ENCODE assay signal across 11 mouse cellular contexts in the genomic region with DNA sequence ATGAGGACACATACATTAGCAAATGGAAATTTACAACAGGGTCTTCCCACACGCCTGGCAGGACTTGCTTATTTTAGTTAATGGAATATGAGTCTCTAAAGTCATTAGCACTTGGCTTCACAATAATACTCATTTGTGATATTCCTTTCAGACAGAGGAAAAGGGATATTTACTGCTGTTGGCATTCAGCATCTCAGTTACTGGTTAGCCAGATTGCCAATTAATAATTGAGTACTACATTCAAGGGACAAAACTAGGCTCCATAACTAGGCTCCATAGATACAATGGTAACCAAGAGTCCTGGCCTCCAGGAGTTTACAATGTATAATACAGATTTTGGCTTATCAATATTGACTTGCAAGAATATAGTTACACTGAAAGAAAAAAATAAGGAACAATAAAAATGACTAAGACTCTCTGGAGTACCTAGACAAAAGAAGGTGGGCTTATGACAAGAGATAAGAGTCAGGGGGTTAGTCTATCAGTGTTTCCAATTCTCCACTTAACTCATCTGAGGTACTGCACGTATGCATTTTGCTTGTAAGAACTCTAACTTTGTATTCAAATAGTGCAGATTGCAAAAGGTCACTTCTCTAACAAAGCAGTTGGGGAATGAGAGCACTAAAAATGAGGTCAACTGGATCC. TPM values are rescaled to one million over a fixed set of nuclear protein-coding genes. Genes with fewer than 3 reads are reported as not detected.
DNase-seq lines count a peak whose midpoint lies in the region; ATAC-seq and TF ChIP-seq lines count a peak whose summit lies in the region.
"Had no signal": no experiment of that assay in that cellular context is flagged by ENCODE, and none has a peak within 500 bp of the region (broad histone marks: within the 10 kb centered on the region; RNA-seq: fewer than 3 reads in every experiment).

No protein-coding gene starts in this region.

- no peak for TF ChIP-seq POLR2A in kidney, adult 2 months (IDR thresholded peaks at IDR 0.05; ENCODE audit: low read depth, low read length)
- TF ChIP-seq POLR2A in cortical plate, adult 2 months (IDR thresholded peaks at IDR 0.05; ENCODE audit: extremely low read depth, insufficient read depth, low read length): no peak

- H3K4me1 ChIP-seq in kidney, adult 2 months (ENCODE audit: control insufficient read depth, insufficient read depth, low read length): peaks cover 24% of the 10 kb centered on the region
- peaks cover 8% of the 10 kb centered on the region for H3K4me1 ChIP-seq in cortical plate, adult 2 months (ENCODE audit: control insufficient read depth, insufficient read depth, low read length)
- H3K4me1 ChIP-seq in hindbrain, embryonic 12.5 days: peaks cover 49% of the 10 kb centered on the region
- peaks cover 17% of the 10 kb centered on the region for H3K4me1 ChIP-seq in midbrain, embryonic 11.5 days (ENCODE audit: control insufficient read depth, insufficient read depth, low read length)

- DNase-seq in kidney, adult 2 months: peak; percentile 62
- no peak for DNase-seq in kidney, postnatal 36 days
- DNase-seq in midbrain, embryonic 11.5 days (ENCODE audit: low spot score, missing footprints): no peak
- DNase-seq in right cerebral cortex, adult 18-20 months: no peak
- DNase-seq in B cell, adult 2 months: no peak
- no peak for DNase-seq in embryo, embryonic 11 days
- DNase-seq: cerebellum, adult 11 months had no signal

- H3K27me3 ChIP-seq in kidney, adult 2 months (replicated peaks; ENCODE audit: control insufficient read depth, insufficient read depth, low read length): no peaks in the 10 kb centered on the region
- no peaks in the 10 kb centered on the region for H3K27me3 ChIP-seq in hindbrain, embryonic 12.5 days
- H3K27me3 ChIP-seq in midbrain, embryonic 11.5 days (ENCODE audit: control insufficient read depth, insufficient read depth, low read length): no peaks in the 10 kb centered on the region

- no peak overlapping the region for H3K27ac ChIP-seq in kidney, adult 2 months (ENCODE audit: insufficient read depth, low read depth, low read length)
- no peak overlapping the region for H3K27ac ChIP-seq in cortical plate, adult 2 months (ENCODE audit: insufficient read depth, low read length)
- no peak overlapping the region for H3K27ac ChIP-seq in hindbrain, embryonic 12.5 days
- no peak overlapping the region for H3K27ac ChIP-seq in midbrain, embryonic 11.5 days (ENCODE audit: low read depth, low read length)

- TF ChIP-seq CTCF in kidney, adult 2 months (conservative IDR thresholded peaks at IDR 0.05; ENCODE audit: insufficient read depth, insufficient read length, low read depth, low read length): no peak
- no peak for TF ChIP-seq CTCF in cortical plate, adult 2 months (IDR thresholded peaks at IDR 0.05; ENCODE audit: extremely low read depth, insufficient read depth, low read length)

- WGBS in kidney, adult 2 months: 34% methylated on average over 2 of the region's 2 CpGs
- 62% methylated on average over 2 of the region's 2 CpGs for WGBS in hindbrain, embryonic 12.5 days
- WGBS in midbrain, embryonic 11.5 days: 79% methylated on average over 2 of the region's 2 CpGs

- H3K9ac ChIP-seq in hindbrain, embryonic 12.5 days: peak overlapping the region; percentile 97; the same call in 1 of the 2 replicates
- H3K9ac ChIP-seq in midbrain, embryonic 11.5 days (ENCODE audit: low read length): peak overlapping the region; percentile 98; the same call in 1 of the 2 replicates

- peak overlapping the region; percentile 80 for H3K4me2 ChIP-seq in hindbrain, embryonic 12.5 days (replicated peaks)
- peak overlapping the region; percentile 86 for H3K4me2 ChIP-seq in midbrain, embryonic 11.5 days

- H3K9me3 ChIP-seq in hindbrain, embryonic 12.5 days (replicated peaks): no peaks in the 10 kb centered on the region
- no peaks in the 10 kb centered on the region for H3K9me3 ChIP-seq in midbrain, embryonic 11.5 days (ENCODE audit: control insufficient read depth, low read length)
- H3K9me3 ChIP-seq: G1E had no signal

- no peaks in the 10 kb centered on the region for H3K36me3 ChIP-seq in kidney, adult 2 months (ENCODE audit: control insufficient read depth, insufficient read depth, low read length)
- H3K36me3 ChIP-seq in hindbrain, embryonic 12.5 days: no peaks in the 10 kb centered on the region
- no peaks in the 10 kb centered on the region for H3K36me3 ChIP-seq in midbrain, embryonic 11.5 days (ENCODE audit: control insufficient read depth, insufficient read depth, low read length)

- no peak overlapping the region for H3K4me3 ChIP-seq in kidney, adult 2 months (ENCODE audit: insufficient read depth, low read depth, low read length)
- peak overlapping the region; percentile 65 for H3K4me3 ChIP-seq in cortical plate, adult 2 months (ENCODE audit: insufficient read depth, low read length)
- H3K4me3 ChIP-seq in hindbrain, embryonic 12.5 days: peak overlapping the region; percentile 82
- H3K4me3 ChIP-seq in midbrain, embryonic 11.5 days (ENCODE audit: low read depth, low read length): peak overlapping the region; percentile 92

- ATAC-seq in hindbrain, embryonic 12.5 days (ENCODE audit: low FRiP score): no peak
- ATAC-seq in midbrain, embryonic 11.5 days (ENCODE audit: low FRiP score): no peak
- ATAC-seq: inflammation-experienced regulatory T-cells, adult 6 months had no signal

RNA-seq across cellular contexts. Expression of gene Ahcyl1, which starts 2.0 kb away (rescaled TPM):
- 88.6 and 101 TPM in 2 replicates for polyA plus RNA-seq in kidney, adult 2 months (2012; rRNA removed)
- polyA plus RNA-seq in cortical plate, adult 2 months (2012; rRNA removed): 344 and 347 TPM in 2 replicates
- polyA plus RNA-seq in hindbrain, embryonic 12.5 days (2016; fragmentation: Nextera tagmentation; extraction: Ambion mirVana): 133 TPM in 2 replicates
- 127 and 132 TPM in 2 replicates for polyA plus RNA-seq in midbrain, embryonic 11.5 days (2014; fragmentation: Nextera tagmentation; extraction: Ambion mirVana)
